Mouse (Mus musculus): Measurements from ENCODE around the gene Nfia. TPM values are rescaled to one million over a fixed set of nuclear protein-coding genes. Genes with fewer than 3 reads are reported as not detected.

Gene Nfia
- polyA plus RNA-seq, 1 experiment from 2014 or later: 37.2 TPM

- ATAC-seq (ENCODE audit: low FRiP score, low TSS enrichment) (no peak), DNase-seq (no peak)
- 83% methylated on average over 11 of the region's 11 CpGs for WGBS
- Histone ChIP-seq H3K4me3 (replicated peaks; ENCODE audit: low read depth, low read length) (no peak overlapping the region), H3K4me1 (ENCODE audit: control insufficient read depth, insufficient read depth, low read length) (0 out of 2 replicates have a peak, but pooled peaks cover 3% of the 10 kb centered on the region), H3K36me3 (ENCODE audit: control insufficient read depth, insufficient read depth, low read length) (no peaks in the 10 kb centered on the region), H3K27ac (replicated peaks; ENCODE audit: low read depth, low read length) (no peak overlapping the region; the same call in 1 of the 2 replicates), H3K27me3 (ENCODE audit: control insufficient read depth, insufficient read depth, low read length) (no peaks in the 10 kb centered on the region), H3K4me2 (ENCODE audit: low read length) (no peak overlapping the region), H3K9ac (replicated peaks; ENCODE audit: low read length) (no peak overlapping the region), H3K9me3 (ENCODE audit: control insufficient read depth, low read length) (no peaks in the 10 kb centered on the region)
Measured at GRCm38 (mm10) chr4:97997151-97997817, 224.8 kb downstream of the Nfia start.

GRCm38 (mm10) chr4:98002206-98002605, 229.7 kb downstream of the Nfia start:
- ATAC-seq (ENCODE audit: low FRiP score, low TSS enrichment) (no peak), DNase-seq (no peak)
- Histone ChIP-seq H3K27me3 (ENCODE audit: control insufficient read depth, insufficient read depth, low read length) (no peaks in the 10 kb centered on the region), H3K4me3 (replicated peaks; ENCODE audit: low read depth, low read length) (no peak overlapping the region), H3K36me3 (ENCODE audit: control insufficient read depth, insufficient read depth, low read length) (no peaks in the 10 kb centered on the region), H3K4me1 (ENCODE audit: control insufficient read depth, insufficient read depth, low read length) (peaks cover 19% of the 10 kb centered on the region), H3K27ac (replicated peaks; ENCODE audit: low read depth, low read length) (no peak overlapping the region), H3K4me2 (ENCODE audit: low read length) (no peak overlapping the region), H3K9ac (replicated peaks; ENCODE audit: low read length) (no peak overlapping the region), H3K9me3 (ENCODE audit: control insufficient read depth, low read length) (no peaks in the 10 kb centered on the region)
- 89% methylated on average over 5 of the region's 5 CpGs for whole genome bisulfite sequencing

- H3K36me3 ChIP-seq (ENCODE audit: control insufficient read depth, insufficient read depth, low read length): no peaks in the 10 kb centered on the region
- peak; percentile 55 for DNase-seq
- no peak overlapping the region for H3K9ac ChIP-seq (replicated peaks; ENCODE audit: low read length)
- H3K4me3 ChIP-seq (replicated peaks; ENCODE audit: low read depth, low read length): no peak overlapping the region
- H3K4me1 ChIP-seq (ENCODE audit: control insufficient read depth, insufficient read depth, low read length): peaks cover 19% of the 10 kb centered on the region
- no peaks in the 10 kb centered on the region for H3K9me3 ChIP-seq (ENCODE audit: control insufficient read depth, low read length)
- no peaks in the 10 kb centered on the region for H3K27me3 ChIP-seq (ENCODE audit: control insufficient read depth, insufficient read depth, low read length)
- peak; percentile 76 for ATAC-seq (ENCODE audit: low FRiP score, low TSS enrichment)
- 21% methylated on average over 12 of the region's 12 CpGs for WGBS
- 0 out of 2 replicates have a peak overlapping the region, but pooled peaks have one; percentile 4 for H3K4me2 ChIP-seq (ENCODE audit: low read length)
- H3K27ac ChIP-seq (replicated peaks; ENCODE audit: low read depth, low read length): peak overlapping the region; percentile 66
Measured at GRCm38 (mm10) chr4:98003323-98004107, 231.0 kb downstream of the Nfia start.

- no peaks in the 10 kb centered on the region for H3K27me3 ChIP-seq (ENCODE audit: control insufficient read depth, insufficient read depth, low read length)
- ATAC-seq (ENCODE audit: low FRiP score, low TSS enrichment): peak; percentile 81
- no peaks in the 10 kb centered on the region for H3K36me3 ChIP-seq (ENCODE audit: control insufficient read depth, insufficient read depth, low read length)
- H3K27ac ChIP-seq (replicated peaks; ENCODE audit: low read depth, low read length): peak overlapping the region; percentile 66
- peak; percentile 74 for DNase-seq
- no peaks in the 10 kb centered on the region for H3K9me3 ChIP-seq (ENCODE audit: control insufficient read depth, low read length)
- H3K4me3 ChIP-seq (replicated peaks; ENCODE audit: low read depth, low read length): no peak overlapping the region
- H3K4me2 ChIP-seq (ENCODE audit: low read length): no peak overlapping the region
- peaks cover 19% of the 10 kb centered on the region for H3K4me1 ChIP-seq (ENCODE audit: control insufficient read depth, insufficient read depth, low read length)
- H3K9ac ChIP-seq (replicated peaks; ENCODE audit: low read length): no peak overlapping the region
- 9% methylated on average over 11 of the region's 11 CpGs for WGBS
Measured at GRCm38 (mm10) chr4:98004108-98004625, 231.6 kb downstream of the Nfia start.

GRCm38 (mm10) chr4:98004986-98005385, 232.5 kb downstream of the Nfia start:
- H3K4me2 ChIP-seq (ENCODE audit: low read length): no peak overlapping the region
- H3K4me3 ChIP-seq (replicated peaks; ENCODE audit: low read depth, low read length): no peak overlapping the region
- DNase-seq (no peak), ATAC-seq (ENCODE audit: low FRiP score, low TSS enrichment) (no peak)
- peak overlapping the region; percentile 39 for H3K27ac ChIP-seq (replicated peaks; ENCODE audit: low read depth, low read length)
- no peaks in the 10 kb centered on the region for H3K36me3 ChIP-seq (ENCODE audit: control insufficient read depth, insufficient read depth, low read length)
- H3K9ac ChIP-seq (replicated peaks; ENCODE audit: low read length): no peak overlapping the region
- H3K27me3 ChIP-seq (ENCODE audit: control insufficient read depth, insufficient read depth, low read length): no peaks in the 10 kb centered on the region
- peaks cover 19% of the 10 kb centered on the region for H3K4me1 ChIP-seq (ENCODE audit: control insufficient read depth, insufficient read depth, low read length)
- H3K9me3 ChIP-seq (ENCODE audit: control insufficient read depth, low read length): no peaks in the 10 kb centered on the region
- 54% methylated on average over 6 of the region's 6 CpGs for WGBS

GRCm38 (mm10) chr4:98008814-98009368, 236.4 kb downstream of the Nfia start:
- Histone ChIP-seq H3K4me1 (ENCODE audit: control insufficient read depth, insufficient read depth, low read length) (peaks cover 6% of the 10 kb centered on the region; the same call in 1 of the 2 replicates), H3K9me3 (ENCODE audit: control insufficient read depth, low read length) (no peaks in the 10 kb centered on the region), H3K36me3 (ENCODE audit: control insufficient read depth, insufficient read depth, low read length) (no peaks in the 10 kb centered on the region), H3K27ac (replicated peaks; ENCODE audit: low read depth, low read length) (no peak overlapping the region; the same call in 1 of the 2 replicates), H3K4me3 (replicated peaks; ENCODE audit: low read depth, low read length) (no peak overlapping the region), H3K9ac (replicated peaks; ENCODE audit: low read length) (0 out of 2 replicates have a peak overlapping the region, but pooled peaks have one; percentile 7), H3K4me2 (ENCODE audit: low read length) (no peak overlapping the region), H3K27me3 (ENCODE audit: control insufficient read depth, insufficient read depth, low read length) (no peaks in the 10 kb centered on the region)
- peak; percentile 45 for DNase-seq
- ATAC-seq (ENCODE audit: low FRiP score, low TSS enrichment): no peak
- 52% methylated on average over 4 of the region's 4 CpGs for WGBS

GRCm38 (mm10) chr4:98009966-98010365, 237.4 kb downstream of the Nfia start:
- no peak overlapping the region for H3K27ac ChIP-seq (replicated peaks; ENCODE audit: low read depth, low read length)
- WGBS: 94% methylated on average over 2 of the region's 2 CpGs
- no peak for ATAC-seq (ENCODE audit: low FRiP score, low TSS enrichment)

GRCm38 (mm10) chr4:98019811-98020210, 247.3 kb downstream of the Nfia start:
- Histone ChIP-seq H3K4me2 (ENCODE audit: low read length) (no peak overlapping the region), H3K9me3 (ENCODE audit: control insufficient read depth, low read length) (no peaks in the 10 kb centered on the region), H3K27me3 (ENCODE audit: control insufficient read depth, insufficient read depth, low read length) (no peaks in the 10 kb centered on the region), H3K27ac (replicated peaks; ENCODE audit: low read depth, low read length) (no peak overlapping the region), H3K36me3 (ENCODE audit: control insufficient read depth, insufficient read depth, low read length) (0 out of 2 replicates have a peak, but pooled peaks cover 3% of the 10 kb centered on the region), H3K4me1 (ENCODE audit: control insufficient read depth, insufficient read depth, low read length) (peaks cover 5% of the 10 kb centered on the region; the same call in 1 of the 2 replicates), H3K9ac (replicated peaks; ENCODE audit: low read length) (no peak overlapping the region), H3K4me3 (replicated peaks; ENCODE audit: low read depth, low read length) (no peak overlapping the region)
- DNase-seq (no peak), ATAC-seq (ENCODE audit: low FRiP score, low TSS enrichment) (no peak)
- WGBS: 86% methylated on average over 3 of the region's 3 CpGs

More at GRCm38 (mm10) chr4:98009966-98010365, 237.4 kb downstream of the Nfia start:
- no peak overlapping the region for H3K9ac ChIP-seq (replicated peaks; ENCODE audit: low read length)
- no peak overlapping the region for H3K4me2 ChIP-seq (ENCODE audit: low read length)
- H3K9me3 ChIP-seq (ENCODE audit: control insufficient read depth, low read length): no peaks in the 10 kb centered on the region
- H3K27me3 ChIP-seq (ENCODE audit: control insufficient read depth, insufficient read depth, low read length): no peaks in the 10 kb centered on the region
- no peaks in the 10 kb centered on the region for H3K36me3 ChIP-seq (ENCODE audit: control insufficient read depth, insufficient read depth, low read length)
- H3K4me1 ChIP-seq (ENCODE audit: control insufficient read depth, insufficient read depth, low read length): no peaks in the 10 kb centered on the region
- no peak overlapping the region for H3K4me3 ChIP-seq (replicated peaks; ENCODE audit: low read depth, low read length)
- DNase-seq: no peak

Data from midbrain, embryonic 14.5 days (tissue).